Mouse (Mus musculus) E14TG2a.4 (cell line): ENCODE data around the gene Coro7.

Experiments used
- CTCF ChIP-seq: conservative IDR thresholded peaks from 2 replicates; pipeline ENCODE4 v1.5.1; 2014; ENCODE audit warnings: low read length
- NANOG ChIP-seq: IDR thresholded peaks from 2 replicates; pipeline ENCODE4 v1.6.1; 2014; ENCODE audit warnings: borderline replicate concordance, low read length, mixed read lengths
- POU5F1 ChIP-seq: IDR thresholded peaks from 2 replicates; pipeline ENCODE4 v1.6.1; 2014; ENCODE audit warnings: low read length, borderline replicate concordance

- no peak for TF ChIP-seq CTCF
- TF ChIP-seq POU5F1, result no peak
- no peak for TF ChIP-seq NANOG
Measured at GRCm38 (mm10) chr16:4600701-4601310, 78.8 kb downstream of the Coro7 start.
